ENCODE assay signal across 9 mouse cellular contexts in the genomic region with DNA sequence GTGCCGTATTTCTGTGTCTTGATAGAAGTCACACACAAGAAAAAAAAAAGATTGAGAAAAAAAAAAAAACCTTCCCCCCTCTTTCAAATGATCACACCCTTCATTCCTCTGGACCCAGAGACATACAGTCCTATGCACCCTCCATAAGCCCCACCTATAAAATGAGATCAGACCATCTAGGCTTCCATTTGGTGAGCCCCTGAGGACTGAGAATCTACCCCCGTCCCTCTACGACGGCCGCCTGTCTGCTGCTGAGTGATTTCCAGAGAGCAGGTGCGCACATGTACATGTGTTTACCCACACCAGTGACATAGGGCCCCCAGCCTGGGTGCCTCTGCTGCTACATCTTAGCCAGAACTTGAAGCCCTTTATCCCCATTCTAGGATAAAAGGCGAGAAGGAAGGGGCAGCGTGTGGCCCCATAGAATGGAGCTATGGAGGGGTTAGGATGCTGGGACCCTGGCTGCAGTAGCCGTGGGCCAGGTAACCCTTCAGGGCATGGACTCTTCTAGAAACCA. TPM values are rescaled to one million over a fixed set of nuclear protein-coding genes. Genes with fewer than 3 reads are reported as not detected.
DNase-seq lines count a peak whose midpoint lies in the region; ATAC-seq and TF ChIP-seq lines count a peak whose summit lies in the region.
"Had no signal": no experiment of that assay in that cellular context is flagged by ENCODE, and none has a peak within 500 bp of the region (broad histone marks: within the 10 kb centered on the region; RNA-seq: fewer than 3 reads in every experiment).

No protein-coding gene starts in this region.

- peak overlapping the region; percentile 0; the same call in 1 of the 2 replicates for H3K27ac ChIP-seq in bone marrow, adult 2 months (ENCODE audit: control insufficient read depth, insufficient read depth, low read depth, low read length, poor library complexity)
- H3K27ac ChIP-seq in heart, embryonic 12.5 days (ENCODE audit: poor library complexity, severe bottlenecking) = peak overlapping the region; percentile 61
- H3K27ac ChIP-seq in limb, embryonic 15.5 days = peak overlapping the region; percentile 86
- H3K27ac ChIP-seq in stomach, embryonic 15.5 days = peak overlapping the region; percentile 42; the same call in 1 of the 2 replicates

- no peak for TF ChIP-seq CTCF in bone marrow, adult 2 months (IDR thresholded peaks at IDR 0.05; ENCODE audit: control insufficient read depth, insufficient read depth, low read length)

- no peak for TF ChIP-seq POLR2A in bone marrow, adult 2 months (IDR thresholded peaks at IDR 0.05; ENCODE audit: borderline replicate concordance, control insufficient read depth, low read depth, low read length)

- peak overlapping the region; percentile 68; the same call in 1 of the 2 replicates for H3K9ac ChIP-seq in heart, embryonic 12.5 days
- no peak overlapping the region for H3K9ac ChIP-seq in limb, embryonic 15.5 days
- H3K9ac ChIP-seq in stomach, embryonic 15.5 days = no peak overlapping the region

- peaks cover 17% of the 10 kb centered on the region for H3K4me1 ChIP-seq in bone marrow, adult 2 months (ENCODE audit: control insufficient read depth, insufficient read depth, low read length)
- peaks cover 44% of the 10 kb centered on the region for H3K4me1 ChIP-seq in heart, embryonic 12.5 days (replicated peaks)
- peaks cover 66% of the 10 kb centered on the region for H3K4me1 ChIP-seq in limb, embryonic 15.5 days
- peaks cover 39% of the 10 kb centered on the region for H3K4me1 ChIP-seq in stomach, embryonic 15.5 days

- H3K9me3 ChIP-seq in heart, embryonic 12.5 days (replicated peaks) = no peaks in the 10 kb centered on the region
- H3K9me3 ChIP-seq in limb, embryonic 15.5 days = no peaks in the 10 kb centered on the region
- no peaks in the 10 kb centered on the region for H3K9me3 ChIP-seq in stomach, embryonic 15.5 days

- H3K4me3 ChIP-seq in bone marrow, adult 2 months (replicated peaks; ENCODE audit: control insufficient read depth, low read depth, low read length) = no peak overlapping the region
- H3K4me3 ChIP-seq in heart, embryonic 12.5 days = peak overlapping the region; percentile 44
- H3K4me3 ChIP-seq in limb, embryonic 15.5 days = no peak overlapping the region
- no peak overlapping the region for H3K4me3 ChIP-seq in stomach, embryonic 15.5 days (replicated peaks)

- peaks cover 40% of the 10 kb centered on the region for H3K36me3 ChIP-seq in heart, embryonic 12.5 days
- peaks cover 40% of the 10 kb centered on the region for H3K36me3 ChIP-seq in limb, embryonic 15.5 days
- H3K36me3 ChIP-seq in stomach, embryonic 15.5 days = peaks cover 30% of the 10 kb centered on the region

- no peak for ATAC-seq in heart, embryonic 12.5 days (ENCODE audit: insufficient number of reproducible peaks, low FRiP score)
- ATAC-seq in limb, embryonic 15.5 days (ENCODE audit: insufficient number of reproducible peaks, low FRiP score, low TSS enrichment, low read depth) = no peak
- ATAC-seq in stomach, embryonic 15.5 days (ENCODE audit: insufficient read depth, low FRiP score, low read depth) = no peak; the same call in 1 of the 2 replicates

- WGBS in bone marrow, adult 2 months = 25% methylated on average over 9 of the region's 9 CpGs
- 35% methylated on average over 9 of the region's 9 CpGs for WGBS in heart, embryonic 12.5 days
- WGBS in limb, embryonic 15.5 days = 30% methylated on average over 9 of the region's 9 CpGs
- WGBS in stomach, embryonic 15.5 days = 43% methylated on average over 9 of the region's 9 CpGs

- peak; percentile 15 for DNase-seq in kidney, adult 11 months
- no peak for DNase-seq in kidney, adult 8-10 months
- DNase-seq in urinary bladder, postnatal 10 days (ENCODE audit: low spot score) = no peak
- no peak for DNase-seq in gastrocnemius, postnatal 4 days (ENCODE audit: low spot score in 2 of 2)

- no peaks in the 10 kb centered on the region for H3K27me3 ChIP-seq in heart, embryonic 12.5 days (replicated peaks)
- H3K27me3 ChIP-seq in limb, embryonic 15.5 days = no peaks in the 10 kb centered on the region
- H3K27me3 ChIP-seq in stomach, embryonic 15.5 days (replicated peaks) = no peaks in the 10 kb centered on the region

- H3K4me2 ChIP-seq in heart, embryonic 12.5 days = peak overlapping the region; percentile 72
- H3K4me2 ChIP-seq in limb, embryonic 15.5 days = peak overlapping the region; percentile 50
- H3K4me2 ChIP-seq in stomach, embryonic 15.5 days = no peak overlapping the region; the same call in 1 of the 2 replicates

RNA-seq across cellular contexts. Expression of gene Bcl9l, which starts 27.8 kb away (rescaled TPM):
- polyA plus RNA-seq in bone marrow, adult 2 months (2011; ENCODE audit: insufficient read depth, insufficient read length, low replicate concordance, missing spikeins) = 9.0 and 15.6 TPM in 2 replicates
- 11.3 and 12.3 TPM in 2 replicates for polyA plus RNA-seq in heart, embryonic 12.5 days (2016; fragmentation: Nextera tagmentation; extraction: Ambion mirVana)
- 16.8 and 18.5 TPM in 2 replicates for polyA plus RNA-seq in limb, embryonic 15.5 days (2015; fragmentation: Nextera tagmentation; extraction: Ambion mirVana)
- polyA plus RNA-seq in stomach, embryonic 15.5 days (2015; fragmentation: Nextera tagmentation; extraction: Ambion mirVana) = 12.0 and 12.1 TPM in 2 replicates
- 100 to 1,000 TPM; 126 to 131 TPM for total RNA-seq in gastrocnemius, postnatal 4 days (2021)

RNA-seq across cellular contexts. Expression of gene Cxcr5, which starts 51.3 kb away (rescaled TPM):
- polyA plus RNA-seq in bone marrow, adult 2 months (2011; ENCODE audit: insufficient read depth, insufficient read length, low replicate concordance, missing spikeins) = 0.61 and 13.4 TPM in 2 replicates
- not detected in 2 replicates for polyA plus RNA-seq in heart, embryonic 12.5 days (2016; fragmentation: Nextera tagmentation; extraction: Ambion mirVana)
- 0.24 and 0.46 TPM in 2 replicates for polyA plus RNA-seq in limb, embryonic 15.5 days (2015; fragmentation: Nextera tagmentation; extraction: Ambion mirVana)
- polyA plus RNA-seq in stomach, embryonic 15.5 days (2015; fragmentation: Nextera tagmentation; extraction: Ambion mirVana) = 0.54 and 0.62 TPM in 2 replicates
- total RNA-seq in gastrocnemius, postnatal 4 days (2021) = under 1 TPM; 0.10 TPM

RNA-seq across cellular contexts. Expression of gene Upk2, which starts 55.6 kb away (rescaled TPM):
- polyA plus RNA-seq in bone marrow, adult 2 months (2011; ENCODE audit: insufficient read depth, insufficient read length, low replicate concordance, missing spikeins) = not detected in 2 replicates
- polyA plus RNA-seq in heart, embryonic 12.5 days (2016; fragmentation: Nextera tagmentation; extraction: Ambion mirVana) = 0.42 TPM in 1 of 2 replicates, not detected in the other
- 0.37 and 0.45 TPM in 2 replicates for polyA plus RNA-seq in limb, embryonic 15.5 days (2015; fragmentation: Nextera tagmentation; extraction: Ambion mirVana)
- polyA plus RNA-seq in stomach, embryonic 15.5 days (2015; fragmentation: Nextera tagmentation; extraction: Ambion mirVana) = 18.2 and 26.2 TPM in 2 replicates
- total RNA-seq in gastrocnemius, postnatal 4 days (2021) = under 1 TPM; 0.69 to 0.91 TPM
- polyA plus RNA-seq: large intestine, adult 2 months had no signal

Comparison
In these comparisons a context has a peak if more than half of its experiments do, and no peak if none do; other contexts are left out.
1. H3K27ac ChIP-seq: peak in every context shown above with its lines; median percentile 86 in limb, embryonic 15.5 days; 61 in heart, embryonic 12.5 days; 42 in stomach, embryonic 15.5 days; 0 in bone marrow, adult 2 months.
2. RNA of gene Upk2, which starts 55.6 kb away (polyA plus RNA-seq): 18.2 to 26.2 TPM in stomach, embryonic 15.5 days; 0.37 to 0.45 TPM in limb, embryonic 15.5 days, 0.42 TPM in heart, embryonic 12.5 days and not detected in bone marrow, adult 2 months; every median in the first group is over 10 times any median in the second.